Mouse (Mus musculus) kidney, adult 2 months (tissue): ENCODE data around the gene 3100002H09Rik.

Experiments used
- CTCF ChIP-seq: fragments of 200-500 bp; conservative IDR thresholded peaks from 2 replicates; pipeline ENCODE4 v1.5.1; 2011; ENCODE audit warnings: low read depth, mild to moderate bottlenecking, control low read depth, low read length, moderate library complexity, mixed read lengths; ENCODE audit not compliant: insufficient read depth, insufficient read length
- POLR2A ChIP-seq: fragments of 200-500 bp; IDR thresholded peaks from one replicate; pipeline ENCODE4 v1.6.1; 2011; ENCODE audit warnings: low read depth, low read length, control low read depth

DNA sequence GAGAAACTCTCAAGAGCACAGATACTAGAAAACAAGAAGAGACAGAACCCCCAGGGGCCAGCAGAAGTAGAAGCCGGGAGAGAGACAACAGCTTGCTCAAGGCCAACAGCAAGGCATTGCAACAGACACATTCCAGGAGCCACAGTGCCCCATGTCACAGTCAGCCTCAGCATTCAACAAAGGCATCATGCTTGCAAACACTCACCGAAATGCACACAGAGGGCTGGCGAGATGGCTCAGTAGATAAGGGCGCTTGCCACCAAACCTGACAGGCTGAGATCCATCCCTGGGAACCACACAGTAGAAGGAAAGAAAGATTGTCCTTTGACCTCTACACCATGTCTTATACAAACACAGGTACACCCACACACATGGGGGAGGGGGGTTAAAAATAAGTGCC lies 1.2 kb upstream of the 3100002H09Rik start:
- TF ChIP-seq POLR2A (no peak), CTCF (no peak)
